Mouse (Mus musculus) lung, postnatal 36 days (tissue): Measurements from ENCODE around the gene Ccdc177.

Source experiments
- DNase-seq: peaks from one replicate; pipeline ENCODE4 v3.0.0; 2022; ENCODE audit warnings: mixed read lengths

Ccdc177 gene

GRCm38 (mm10) chr12:80783889-80784288, 23.4 kb upstream of the Ccdc177 start:
- no peak for DNase-seq

DNA sequence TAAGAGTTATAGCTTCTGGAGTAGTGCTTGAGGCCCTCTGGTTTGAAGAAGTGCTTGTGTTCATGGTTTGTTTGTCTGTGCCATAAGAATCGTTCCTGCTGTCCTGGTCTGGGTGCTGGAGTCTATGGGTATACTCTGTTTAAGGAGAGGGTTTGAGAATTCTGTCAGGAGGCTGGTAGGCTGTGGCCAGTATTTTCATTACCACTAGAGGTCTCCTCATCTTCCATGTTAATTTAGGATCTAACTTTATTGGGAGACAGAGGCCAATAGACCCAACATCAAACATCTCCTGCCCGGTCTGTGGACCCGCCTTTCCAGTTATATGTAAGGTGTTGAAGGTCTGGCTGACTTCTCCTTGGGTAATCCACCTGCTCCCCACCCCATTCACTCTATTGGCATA, 22.4 kb upstream of the Ccdc177 start:
- DNase-seq: peak; percentile 62

GRCm38 (mm10) chr12:80782190-80782589, 21.7 kb upstream of the Ccdc177 start:
- DNase-seq: no peak

DNA sequence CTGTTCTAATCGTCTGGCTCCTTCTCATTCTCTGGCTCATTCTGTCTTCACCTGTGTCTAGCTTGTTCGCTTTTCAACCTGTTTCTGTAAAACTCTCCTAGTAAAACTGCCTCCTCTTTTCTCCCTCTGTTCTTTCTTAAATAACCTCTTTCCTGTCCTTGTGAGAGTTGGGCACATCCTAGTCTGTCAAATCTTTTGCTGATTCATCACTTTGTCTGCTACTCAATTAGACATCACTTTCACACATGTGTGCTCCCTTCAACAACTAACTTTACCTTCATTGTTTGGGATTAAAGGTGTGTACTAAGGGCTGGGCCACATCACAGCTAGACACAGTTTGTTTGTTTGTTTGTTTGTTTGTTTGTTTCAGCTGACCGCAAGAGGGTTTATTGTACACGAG, 19.3 kb upstream of the Ccdc177 start:
- no peak for DNase-seq

DNA sequence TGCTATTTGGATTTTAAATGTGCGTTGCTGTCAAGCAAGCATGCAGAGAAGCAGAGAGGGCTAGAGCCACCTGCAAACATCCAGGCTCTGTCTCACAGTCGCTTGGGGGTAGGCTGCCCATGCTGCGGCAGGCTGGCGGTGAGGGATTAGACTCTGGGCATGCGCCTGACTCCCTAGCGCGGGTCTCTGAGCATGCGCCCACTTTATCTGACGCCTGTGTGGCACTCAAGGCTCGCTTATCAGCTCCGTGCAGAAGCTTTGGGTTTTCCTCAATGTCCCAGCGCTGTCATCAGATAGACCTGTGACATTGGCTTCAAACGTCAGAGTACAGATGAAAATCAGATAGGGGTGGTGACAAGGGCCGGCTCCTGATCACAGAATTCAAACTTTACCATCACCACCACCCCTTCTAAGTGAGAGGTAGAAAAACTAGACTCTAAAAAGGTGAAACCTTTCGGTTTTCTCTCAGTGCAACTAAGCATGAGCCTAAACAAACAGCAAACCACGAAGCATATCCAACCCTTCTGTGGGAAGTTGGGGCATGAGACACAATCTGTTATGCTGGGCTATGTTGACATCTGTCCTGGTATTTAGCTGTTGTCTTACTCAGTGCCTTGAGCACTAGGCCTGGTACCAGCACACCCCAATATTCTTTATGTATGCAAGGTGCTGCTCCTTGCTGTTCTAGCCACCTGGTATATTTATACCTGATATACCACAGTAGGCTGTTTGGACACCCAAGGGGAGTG, 17.9 kb upstream of the Ccdc177 start:
- DNase-seq: no peak

DNA sequence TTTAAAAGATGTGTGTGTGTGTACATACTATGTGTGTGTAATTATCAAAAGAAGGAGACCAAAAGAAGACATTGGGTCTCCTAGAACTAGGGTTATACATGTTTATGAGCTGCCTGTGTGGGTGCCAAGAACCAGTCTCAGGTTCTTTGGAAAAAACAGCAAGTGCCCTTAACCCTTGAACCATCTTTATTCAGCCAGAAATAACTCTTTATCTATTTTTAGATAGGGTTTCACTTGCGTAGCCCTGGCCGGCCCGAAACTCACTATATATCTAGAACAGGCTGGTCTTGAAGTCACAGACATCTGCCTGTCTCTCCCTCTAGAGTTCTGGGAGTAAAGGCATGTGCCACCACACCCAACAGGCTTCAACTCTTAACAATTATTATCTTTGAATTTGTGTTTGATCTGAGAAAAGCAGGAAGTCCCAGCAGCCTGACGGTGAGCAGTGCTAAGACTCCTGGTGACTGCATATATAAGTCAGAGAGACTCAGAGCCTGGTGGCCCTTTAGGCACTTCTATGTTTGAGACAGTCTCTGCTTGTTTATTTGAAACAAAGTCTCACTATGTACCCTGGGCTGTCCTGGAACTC, 15.7 kb upstream of the Ccdc177 start:
- DNase-seq: no peak

DNA sequence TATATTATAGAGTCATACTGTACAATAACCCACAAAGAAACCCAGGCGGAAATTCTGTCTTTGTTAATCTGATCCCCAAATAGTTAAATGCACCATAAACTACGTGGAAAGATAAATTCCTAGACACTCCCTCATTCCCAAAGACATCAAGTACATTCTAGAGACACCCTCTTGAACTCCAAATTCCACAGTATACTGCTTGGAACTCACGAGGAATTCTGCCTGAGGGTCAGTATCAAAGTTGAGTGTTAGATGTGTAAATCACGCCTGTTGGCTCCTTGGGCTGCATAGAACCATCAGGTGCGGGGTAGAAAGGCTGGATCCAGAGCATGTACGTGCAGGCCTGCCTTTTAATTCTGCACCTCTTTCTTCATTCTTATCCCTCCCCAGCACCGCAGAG, 14.3 kb upstream of the Ccdc177 start:
- no peak for DNase-seq

- peak; percentile 88 for DNase-seq
Measured at GRCm38 (mm10) chr12:80769697-80770096, 9.2 kb upstream of the Ccdc177 start.

- peak; percentile 36 for DNase-seq
Measured at GRCm38 (mm10) chr12:80764116-80764515, 3.6 kb upstream of the Ccdc177 start.

- DNase-seq: no peak
Measured at GRCm38 (mm10) chr12:80762982-80763381, 2.5 kb upstream of the Ccdc177 start.

DNA sequence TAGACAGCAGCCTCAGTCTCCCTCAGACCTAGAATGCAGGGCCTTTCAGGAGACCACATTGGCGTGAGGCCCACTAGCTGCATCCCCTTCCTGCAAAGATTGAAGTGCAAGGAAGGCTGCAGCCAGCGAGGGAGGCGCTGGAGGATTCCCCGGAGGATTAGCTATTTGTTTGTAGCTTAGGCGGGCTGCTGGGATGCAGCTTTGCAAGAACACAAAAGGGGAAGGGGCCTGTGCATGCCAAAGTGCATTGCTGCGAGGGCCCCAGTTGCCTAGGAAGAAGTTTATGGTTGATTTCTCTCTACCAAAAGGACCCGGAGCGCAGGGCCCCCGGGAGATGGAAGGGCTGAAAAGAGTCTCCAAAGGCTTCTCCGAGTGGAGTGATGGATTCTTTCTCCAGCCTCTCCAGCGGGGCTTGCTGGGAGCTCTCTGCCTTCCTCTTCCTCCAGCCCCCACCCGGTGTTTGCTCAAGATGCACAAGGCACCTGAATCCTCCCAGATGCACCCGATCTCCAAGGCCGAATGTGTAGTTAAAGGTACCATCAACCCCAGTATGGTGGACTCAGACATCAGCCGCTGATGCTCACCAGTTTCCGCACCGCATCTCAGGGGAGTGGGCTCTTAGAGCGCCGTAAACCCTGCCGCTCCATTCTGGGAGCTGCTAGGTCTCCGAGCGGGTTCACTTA, 633 bp downstream of the Ccdc177 start:
- DNase-seq: no peak

- DNase-seq: no peak
Measured at GRCm38 (mm10) chr12:80759387-80759712, 1.1 kb downstream of the Ccdc177 start.

GRCm38 (mm10) chr12:80758559-80759386, 1.7 kb downstream of the Ccdc177 start:
- no peak for DNase-seq

DNA sequence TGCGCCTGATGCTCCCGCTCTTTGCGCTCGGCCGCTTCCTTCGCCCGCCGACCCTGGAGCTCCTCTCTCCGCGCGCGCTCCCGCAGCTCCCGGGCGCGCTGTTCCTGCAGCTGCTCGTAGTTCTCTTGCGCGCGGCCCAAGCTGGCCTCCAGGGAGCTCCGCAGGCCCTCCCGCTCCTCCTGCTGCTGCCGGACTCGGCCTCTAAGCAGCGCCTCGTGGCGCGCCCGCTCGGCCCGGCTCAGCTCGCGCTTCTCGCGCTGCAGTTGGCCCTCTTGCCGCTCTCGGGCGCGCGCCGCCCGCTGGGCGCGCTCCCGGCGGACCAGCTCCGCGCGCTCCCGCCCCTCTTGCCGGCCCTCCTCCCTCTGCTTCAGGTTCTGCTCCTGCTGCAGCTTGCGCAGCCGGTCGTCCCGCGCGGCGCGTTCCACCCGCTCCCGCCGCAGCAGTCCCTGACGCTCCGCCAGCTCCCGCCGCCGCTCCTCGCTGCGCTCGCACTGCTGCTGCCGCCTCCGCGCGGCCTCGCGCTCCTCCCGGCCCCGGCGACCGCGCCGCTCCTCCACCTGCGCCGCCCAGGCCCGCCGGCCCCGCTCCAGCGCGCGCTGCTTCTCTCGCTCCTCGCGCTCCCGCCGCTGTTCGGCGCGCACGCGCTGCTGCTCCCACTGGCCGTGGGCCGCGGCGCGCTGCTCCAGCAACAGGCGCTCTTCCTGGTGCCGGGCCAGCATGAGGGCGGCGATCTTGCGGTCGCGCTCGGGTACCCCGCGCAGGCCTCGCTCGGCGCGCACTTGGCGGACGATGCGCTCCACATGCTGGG, 2.5 kb downstream of the Ccdc177 start:
- DNase-seq: peak; percentile 68

- DNase-seq: no peak
Measured at GRCm38 (mm10) chr12:80751556-80751955, 8.9 kb downstream of the Ccdc177 start.

- no peak for DNase-seq
Measured at GRCm38 (mm10) chr12:80746031-80746813, 14.3 kb downstream of the Ccdc177 start.

DNA sequence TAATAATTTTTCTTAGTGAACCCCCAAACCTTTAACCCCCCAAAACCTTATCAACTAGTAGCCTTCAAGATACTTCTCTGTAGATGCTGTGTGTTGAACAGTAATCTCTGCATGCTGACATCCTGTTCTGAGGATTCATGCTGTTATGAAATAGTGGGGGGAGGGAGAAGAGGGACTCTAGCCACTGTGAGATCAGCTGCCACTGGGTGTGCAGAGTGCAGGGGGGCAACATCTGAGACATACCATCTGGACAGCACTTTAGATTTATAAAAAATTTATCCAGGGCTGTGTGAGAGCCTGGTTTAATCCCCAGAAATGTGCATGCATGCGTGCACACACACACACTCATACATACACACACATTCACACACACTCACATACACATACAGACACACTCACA, 15.9 kb downstream of the Ccdc177 start:
- DNase-seq: no peak

DNA sequence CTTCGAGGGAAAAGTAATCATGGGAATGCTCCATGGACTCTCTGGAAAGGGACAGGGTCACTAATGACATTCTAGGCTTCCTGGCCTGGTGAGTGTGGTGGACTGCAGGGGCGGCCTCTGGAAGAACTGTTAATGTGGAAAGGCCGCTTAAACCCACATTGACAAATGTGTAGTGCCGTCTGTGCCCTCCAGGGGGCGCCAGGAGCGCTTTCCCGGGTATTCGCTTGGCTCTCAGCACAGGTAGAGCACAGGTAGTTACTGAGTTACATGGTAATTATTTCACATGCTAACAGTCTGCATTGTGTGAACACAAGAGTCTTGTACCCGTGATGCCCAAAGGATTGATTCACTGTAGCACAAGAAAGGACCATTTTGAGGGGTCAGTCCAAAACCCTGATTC, 21.0 kb downstream of the Ccdc177 start:
- DNase-seq: peak; percentile 67

DNA sequence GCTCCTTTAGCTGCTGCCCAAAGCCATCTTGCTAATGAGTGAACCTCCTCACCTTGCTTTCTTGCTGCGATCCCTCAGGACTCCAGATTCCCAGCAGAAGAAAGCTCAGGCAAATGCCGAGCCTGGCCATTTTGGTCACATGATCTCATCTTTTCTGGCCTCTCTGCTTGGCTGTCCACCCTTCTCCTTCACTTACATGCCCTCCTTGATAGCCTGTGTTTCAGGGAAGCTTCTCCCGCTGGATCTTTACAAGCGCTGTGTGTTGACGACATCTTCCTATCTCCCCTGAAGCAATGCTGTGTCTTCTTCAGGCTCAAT, 23.2 kb downstream of the Ccdc177 start:
- DNase-seq: no peak

DNA sequence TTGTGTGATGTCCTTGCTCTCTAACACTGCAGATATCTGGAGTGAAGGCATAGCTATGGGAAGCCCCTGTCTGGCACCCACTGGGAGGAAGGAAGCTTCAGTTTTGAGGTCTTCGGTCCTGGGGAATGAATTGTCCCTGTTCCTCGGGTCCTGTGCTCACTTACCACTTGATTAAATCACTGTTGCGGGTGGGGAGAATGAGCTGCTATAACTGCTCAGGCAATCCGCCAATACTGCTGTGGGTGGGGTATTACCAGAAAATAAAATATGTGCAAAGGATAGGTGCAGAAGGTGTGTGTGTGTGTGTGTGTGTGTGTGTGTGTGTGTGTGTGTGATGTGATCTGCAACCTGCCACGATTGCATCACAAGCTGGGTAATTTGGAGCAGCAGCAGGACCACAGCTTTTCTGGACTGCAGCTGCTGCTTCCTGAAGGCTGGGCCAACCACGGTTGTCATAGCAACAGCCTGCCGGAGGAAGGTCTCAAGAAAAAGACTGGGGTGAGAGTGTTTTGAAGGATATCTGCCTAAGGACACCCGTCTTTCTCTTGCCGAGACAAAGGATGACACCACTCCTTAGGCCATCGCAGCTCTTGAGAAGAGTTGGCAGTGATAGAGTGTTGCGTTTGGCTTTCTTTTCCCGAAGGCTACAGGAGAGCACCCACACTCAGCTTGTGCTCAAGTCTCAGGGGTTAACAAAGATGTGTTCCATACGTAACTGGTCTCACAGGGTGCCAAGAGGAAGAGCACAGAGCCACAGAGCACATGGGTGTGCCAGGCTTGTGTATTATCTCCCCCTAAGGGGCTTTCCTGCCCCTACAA, 23.8 kb downstream of the Ccdc177 start:
- no peak for DNase-seq
